Mouse (Mus musculus) cerebellum, adult 2 months (tissue): ENCODE measurements around the gene Krtcap3. TPM values are rescaled to one million over a fixed set of nuclear protein-coding genes. Genes with fewer than 3 reads are reported as not detected.

Source experiments
- DNase-seq, 2 experiments: peaks; one replicate each; pipeline ENCODE4 v3.0.0; 2021
- H3K27ac ChIP-seq: fragments of 200-500 bp; 2 replicates; pipeline ENCODE4 v1.5.1; 2012; ENCODE audit warnings: low read length, control low read depth, inconsistent platforms; ENCODE audit not compliant: insufficient read depth
- H3K27me3 ChIP-seq: fragments of 200-500 bp; 2 replicates; pipeline ENCODE4 v1.6.1; 2012; ENCODE audit warnings: inconsistent platforms, mild to moderate bottlenecking, low read length, moderate library complexity; ENCODE audit not compliant: control insufficient read depth, insufficient read depth
- H3K4me1 ChIP-seq: fragments of 200-500 bp; 2 replicates; pipeline ENCODE4 v1.6.1; 2011; ENCODE audit warnings: low read length; ENCODE audit not compliant: control insufficient read depth, insufficient read depth
- H3K4me3 ChIP-seq: fragments of 200-500 bp; replicated peaks from 2 replicates; pipeline ENCODE3; 2011; ENCODE audit warnings: mild to moderate bottlenecking, low read depth, low read length, control low read depth; ENCODE audit not compliant: insufficient read depth
- CTCF ChIP-seq: fragments of 200-500 bp; IDR thresholded peaks from 2 replicates; pipeline ENCODE4 v1.5.1; 2011; ENCODE audit warnings: low read depth, mild to moderate bottlenecking, control low read depth, low read length, moderate library complexity, borderline replicate concordance; ENCODE audit not compliant: insufficient read depth
- POLR2A ChIP-seq: fragments of 200-500 bp; IDR thresholded peaks from 2 replicates; pipeline ENCODE4 v1.6.1; 2011; ENCODE audit warnings: low read length, control low read depth, borderline replicate concordance; ENCODE audit not compliant: insufficient read depth
- WGBS: fragments of 180-500 bp; shearing (Covaris S2); methylation state at CpG from one replicate; pipeline ENCODE4 v1.1.7; 2018; 5-methylcytosine and 5-hydroxymethylcytosine counted together
- polyA plus RNA-seq: library from polyadenylated mRNA; depleted of rRNA; stranded (reverse); fragments of >200 nt; gene quantifications from 2 replicates; pipeline ENCODE4 v1.2.3, GENCODE M21; 2012

Gene Krtcap3
- polyA plus RNA-seq, 1 experiment: 4.3 TPM

DNA sequence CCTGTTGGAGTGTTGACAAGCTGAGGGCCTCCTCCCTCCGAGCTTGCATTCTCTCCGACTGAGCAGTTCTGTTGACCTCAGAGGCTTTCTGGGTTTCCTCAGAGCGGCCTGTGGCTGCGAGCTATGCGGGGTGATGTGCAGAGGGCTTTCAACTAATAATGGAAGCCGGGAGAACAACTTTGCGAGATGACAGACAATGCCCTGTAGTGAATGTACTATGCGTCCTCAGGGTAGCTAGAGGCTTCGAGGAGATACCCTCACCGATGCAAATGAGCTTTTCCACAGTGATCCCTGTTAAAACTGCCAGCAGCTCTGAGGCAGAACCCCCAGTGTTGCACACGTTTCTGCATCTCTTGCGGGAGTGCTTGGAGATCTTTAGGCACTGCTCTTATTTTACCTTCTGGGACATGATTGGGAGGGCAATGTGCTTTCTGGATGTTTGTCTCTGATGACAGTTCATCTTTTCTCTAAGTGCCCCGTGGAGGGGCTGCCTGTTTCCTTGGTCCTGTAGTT is 9.9 kb upstream of the Krtcap3 start:
- DNase-seq: no peak
- no peaks in the 10 kb centered on the region for H3K27me3 ChIP-seq
- peak overlapping the region; percentile 83 for H3K4me3 ChIP-seq
- 1% methylated on average over 13 of the region's 13 CpGs for WGBS
- H3K4me1 ChIP-seq: no peaks in the 10 kb centered on the region; the same call in 1 of the 2 replicates
- no peak for TF ChIP-seq CTCF
- TF ChIP-seq POLR2A: no peak
- no peak overlapping the region for H3K27ac ChIP-seq

DNA sequence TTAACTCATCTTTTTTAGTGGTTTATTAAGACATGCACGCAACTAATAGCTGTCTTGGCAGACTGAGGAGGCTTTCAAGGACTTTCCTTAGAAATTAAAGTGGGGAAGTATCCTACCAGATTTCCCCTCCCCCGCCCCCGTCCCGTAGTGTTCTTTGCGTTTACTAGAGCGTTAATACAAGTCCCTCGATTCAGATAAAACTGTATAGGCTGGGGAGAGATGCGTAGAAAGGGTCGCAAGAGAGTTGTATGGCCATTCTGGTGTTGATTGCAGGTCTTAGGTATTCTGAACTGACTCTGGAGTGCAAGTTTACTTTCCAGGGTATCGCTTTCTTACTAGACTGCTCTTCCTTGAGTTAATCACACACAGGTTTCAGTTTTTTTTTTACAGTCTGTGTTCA is 9.3 kb upstream of the Krtcap3 start:
- H3K27me3 ChIP-seq: no peaks in the 10 kb centered on the region
- peak overlapping the region; percentile 20 for H3K4me3 ChIP-seq
- 17% methylated on average over 10 of the region's 10 CpGs for WGBS
- H3K4me1 ChIP-seq: no peaks in the 10 kb centered on the region; the same call in 1 of the 2 replicates
- TF ChIP-seq POLR2A (no peak), CTCF (no peak)
- DNase-seq: no peak
- no peak overlapping the region for H3K27ac ChIP-seq

DNA sequence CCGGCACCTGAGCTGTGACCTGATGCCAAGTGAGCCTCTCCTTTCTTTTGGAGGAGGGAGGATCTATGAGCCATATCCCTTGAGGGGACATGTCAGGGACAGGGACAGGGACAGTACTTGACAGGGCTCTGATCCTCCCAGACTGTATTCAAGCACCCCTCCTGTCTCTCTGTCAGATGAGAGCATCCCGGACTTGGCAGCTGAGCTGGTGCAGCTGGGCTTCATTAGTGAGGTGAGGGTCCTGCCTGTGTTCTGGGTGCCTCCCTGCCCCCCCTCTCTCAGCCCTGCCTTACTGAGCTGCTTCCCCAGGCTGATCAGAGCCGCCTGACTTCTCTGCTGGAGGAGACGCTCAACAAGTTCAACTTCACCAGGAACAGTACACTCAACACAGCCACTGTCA is 775 bp upstream of the Krtcap3 start:
- no peak overlapping the region for H3K4me3 ChIP-seq
- no peaks in the 10 kb centered on the region; the same call in 1 of the 2 replicates for H3K4me1 ChIP-seq
- 23% methylated on average over 4 of the region's 4 CpGs for WGBS
- no peaks in the 10 kb centered on the region for H3K27me3 ChIP-seq
- DNase-seq: no peak
- H3K27ac ChIP-seq: no peak overlapping the region
- TF ChIP-seq CTCF: no peak
- TF ChIP-seq POLR2A: no peak

DNA sequence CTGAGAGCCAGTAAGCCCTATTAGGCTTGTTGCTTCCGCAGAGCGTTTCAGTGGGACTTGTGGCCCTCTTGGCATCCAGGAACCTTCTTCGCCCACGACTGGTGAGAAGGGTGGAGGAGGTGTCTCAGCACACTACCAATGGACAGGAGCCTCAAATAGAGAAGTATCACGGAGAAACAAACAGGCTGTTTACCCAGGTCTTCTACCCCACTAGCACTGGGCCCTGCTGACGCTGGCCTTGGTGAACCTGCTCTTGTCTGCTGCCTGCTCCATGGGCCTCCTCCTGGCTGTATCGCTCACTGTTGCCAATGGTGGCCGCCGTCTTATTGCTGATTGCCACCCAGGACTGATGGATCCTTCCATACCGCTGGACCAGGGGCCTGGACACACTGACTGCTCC is 660 bp downstream of the Krtcap3 start:
- Histone ChIP-seq H3K27me3 (no peaks in the 10 kb centered on the region), H3K4me1 (no peaks in the 10 kb centered on the region; the same call in 1 of the 2 replicates), H3K27ac (no peak overlapping the region), H3K4me3 (peak overlapping the region; percentile 32)
- no peak for DNase-seq
- TF ChIP-seq POLR2A (no peak), CTCF (no peak)
- WGBS: 65% methylated on average over 10 of the region's 10 CpGs

DNA sequence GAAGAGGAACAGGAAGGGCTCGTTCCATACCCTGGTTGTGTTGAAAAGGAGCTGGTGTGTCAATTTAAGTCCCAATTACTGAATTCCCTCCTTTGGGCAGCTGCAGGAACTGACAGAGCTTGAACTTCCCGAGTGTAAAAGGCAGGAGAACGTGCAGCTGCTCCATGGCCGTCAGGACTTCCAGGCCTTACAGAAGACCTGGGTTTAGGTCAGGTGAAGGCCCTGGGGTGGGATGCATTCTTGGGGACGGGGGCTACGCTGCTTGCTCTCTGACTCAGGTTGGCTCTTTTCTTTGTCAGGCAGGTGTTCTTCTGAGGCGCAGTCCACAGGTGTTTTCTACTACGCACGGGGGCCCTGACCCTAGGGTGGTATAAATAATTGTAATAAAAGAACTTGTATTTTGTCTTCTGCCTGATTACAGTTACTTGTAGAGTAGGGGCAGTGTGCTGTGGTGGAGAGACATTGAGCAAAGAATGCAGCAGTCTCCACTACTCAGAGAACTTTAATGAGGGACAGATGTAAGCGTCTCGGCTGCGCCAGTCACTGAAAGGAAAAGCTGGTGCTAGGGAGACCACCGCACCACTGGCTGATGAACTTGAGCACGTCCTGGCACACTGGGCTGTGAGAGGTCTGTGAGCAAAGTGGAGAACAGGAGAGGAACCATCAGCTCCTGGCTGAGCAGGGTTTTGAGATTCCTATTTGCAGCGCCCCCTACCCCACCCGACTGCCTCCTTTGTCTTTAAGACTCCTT is 1.5 kb downstream of the Krtcap3 start:
- H3K4me1 ChIP-seq: no peaks in the 10 kb centered on the region; the same call in 1 of the 2 replicates
- no peak for DNase-seq
- 87% methylated on average over 16 of the region's 16 CpGs for WGBS
- H3K27me3 ChIP-seq: no peaks in the 10 kb centered on the region
- no peak overlapping the region for H3K27ac ChIP-seq
- H3K4me3 ChIP-seq: no peak overlapping the region
- no peak for TF ChIP-seq CTCF
- no peak for TF ChIP-seq POLR2A

DNA sequence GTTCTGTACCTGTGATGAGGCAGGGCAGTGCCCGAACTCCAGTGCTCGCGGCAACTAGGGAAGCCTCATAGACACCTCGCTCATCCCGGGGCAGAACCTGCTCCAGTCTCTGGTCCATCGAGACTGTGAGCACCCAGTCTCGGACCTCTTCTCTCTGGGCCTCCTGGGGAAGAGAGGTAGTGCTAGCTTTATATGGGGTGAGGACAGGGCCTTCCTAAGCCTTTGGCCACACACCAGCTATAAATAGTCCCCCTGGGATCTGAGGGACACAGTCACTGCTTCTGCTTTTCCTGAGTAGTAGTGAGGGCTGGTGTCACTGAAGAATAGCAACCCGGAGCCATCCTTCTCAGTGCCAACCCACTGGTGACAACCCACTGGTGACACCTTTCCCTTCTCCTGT is 2.3 kb downstream of the Krtcap3 start:
- no peak for TF ChIP-seq CTCF
- TF ChIP-seq POLR2A: no peak
- 94% methylated on average over 8 of the region's 8 CpGs for WGBS
- H3K27ac ChIP-seq: 0 out of 2 replicates have a peak overlapping the region, but pooled peaks have one; percentile 3

DNA sequence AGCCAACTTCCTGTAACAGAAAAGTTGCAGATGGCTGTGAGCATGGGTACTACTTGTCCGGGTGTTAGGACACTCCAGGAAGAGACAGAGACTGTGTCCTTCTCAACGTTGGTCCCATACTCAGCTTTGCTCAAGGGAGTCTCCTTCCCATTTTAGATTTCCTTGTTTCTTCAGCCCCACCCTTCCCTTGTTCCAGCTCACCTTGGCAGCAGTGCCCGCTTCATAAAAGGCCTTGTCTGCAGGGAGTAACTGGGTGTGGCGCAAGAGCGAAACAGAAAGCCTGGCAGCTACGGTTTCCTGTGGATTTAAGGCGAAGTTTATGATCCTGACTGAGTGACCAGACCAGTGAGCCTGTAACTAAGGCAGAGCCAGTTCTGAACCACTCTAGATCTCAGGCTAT is 3.0 kb downstream of the Krtcap3 start:
- WGBS: 74% methylated on average over 7 of the region's 7 CpGs
- Histone ChIP-seq H3K4me1 (no peaks in the 10 kb centered on the region; the same call in 1 of the 2 replicates), H3K27me3 (no peaks in the 10 kb centered on the region), H3K4me3 (no peak overlapping the region), H3K27ac (no peak overlapping the region)
- no peak for TF ChIP-seq CTCF
- no peak for TF ChIP-seq POLR2A
- no peak for DNase-seq

More for the DNA sequence above, 2.3 kb downstream of the Krtcap3 start:
- no peak for DNase-seq
- Histone ChIP-seq H3K4me1 (no peaks in the 10 kb centered on the region; the same call in 1 of the 2 replicates), H3K27me3 (no peaks in the 10 kb centered on the region), H3K4me3 (no peak overlapping the region)

DNA sequence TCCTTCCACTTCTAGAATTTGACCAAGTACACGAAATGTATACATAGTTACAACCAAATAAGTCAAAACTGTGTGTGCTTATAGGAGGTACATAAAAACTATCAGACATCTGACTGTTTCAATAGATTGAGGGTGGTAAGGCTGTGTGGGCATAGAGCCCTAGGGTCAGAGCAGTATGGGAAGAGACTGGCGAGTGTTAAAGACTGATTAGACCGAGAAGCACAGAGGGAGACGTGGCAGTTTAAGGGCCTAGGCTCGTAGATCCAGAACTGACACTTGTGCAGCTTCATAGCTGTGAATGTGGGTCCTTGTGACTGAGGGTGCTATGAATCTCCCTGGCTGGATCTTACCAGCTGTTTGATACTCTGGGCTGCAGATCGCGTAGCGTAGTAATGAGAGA is 3.4 kb downstream of the Krtcap3 start:
- no peak for DNase-seq
- Histone ChIP-seq H3K4me1 (no peaks in the 10 kb centered on the region; the same call in 1 of the 2 replicates), H3K27me3 (no peaks in the 10 kb centered on the region), H3K4me3 (no peak overlapping the region), H3K27ac (no peak overlapping the region)
- TF ChIP-seq CTCF (no peak), POLR2A (no peak)
- WGBS: 85% methylated on average over 8 of the region's 8 CpGs

DNA sequence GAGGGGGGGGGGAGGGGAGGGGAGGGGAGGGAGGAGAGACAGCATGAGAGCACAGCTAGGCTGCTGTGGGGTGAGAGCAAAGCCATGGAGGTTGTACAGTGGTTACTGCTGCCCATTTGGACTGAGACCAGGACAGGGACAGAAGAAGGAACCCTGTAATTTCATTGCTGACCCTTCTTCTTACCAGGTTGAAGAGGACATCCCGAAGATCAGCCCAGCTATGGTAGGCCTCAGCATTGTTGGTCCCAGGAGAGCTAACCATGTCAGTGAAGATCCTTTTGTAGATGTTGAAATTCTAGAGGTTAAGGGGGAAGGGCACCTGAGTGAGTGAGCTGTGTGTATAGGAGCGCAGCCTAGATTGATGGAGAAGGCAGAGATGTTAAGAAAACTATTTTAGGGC is 3.9 kb downstream of the Krtcap3 start:
- WGBS: 99% methylated on average over 2 of the region's 2 CpGs
- no peak overlapping the region for H3K27ac ChIP-seq

More for the DNA sequence above, 3.9 kb downstream of the Krtcap3 start:
- TF ChIP-seq POLR2A: no peak
- TF ChIP-seq CTCF: no peak
- H3K4me1 ChIP-seq: no peaks in the 10 kb centered on the region; the same call in 1 of the 2 replicates
- no peak for DNase-seq
- no peak overlapping the region for H3K4me3 ChIP-seq
- H3K27me3 ChIP-seq: no peaks in the 10 kb centered on the region
